Mouse (Mus musculus): ENCODE measurements around the gene Cemip.

GRCm38 (mm10) chr7:84004357-84004756, 81.9 kb downstream of the Cemip start:
- no peak for TF ChIP-seq CTCF (IDR thresholded peaks at IDR 0.05; ENCODE audit: borderline replicate concordance, control insufficient read depth, extremely low read depth, insufficient read depth, low read length, poor library complexity)
- TF ChIP-seq POLR2A (IDR thresholded peaks at IDR 0.05; ENCODE audit: control insufficient read depth, extremely low read depth, insufficient read depth, low read length, poor library complexity): no peak

All from thymus, adult 2 months (tissue).